Mouse (Mus musculus): Measurements from ENCODE around the gene Olfr1262. TPM values are rescaled to one million over a fixed set of nuclear protein-coding genes. Genes with fewer than 3 reads are reported as not detected.

Olfr1262 gene
- not detected in 2 replicates for total RNA-seq (2014; rRNA removed)
- not detected in 2 replicates for polyA plus RNA-seq (2015; fragmentation: Nextera tagmentation; extraction: Ambion mirVana)

GRCm38 (mm10) chr2:89999845-90000244 lies at the start of gene Olfr1262:
TSS of gene Olfr1262 (plus strand) at chr2:90000145.
- TF ChIP-seq CTCF (IDR thresholded peaks at IDR 0.05; ENCODE audit: low read depth): no peak

GRCm38 (mm10) chr2:89974184-89974583 lies 25.8 kb upstream of the Olfr1262 start, which contains the start of gene Olfr1260:
TSS of gene Olfr1260 (plus strand) at chr2:89974340.
- no peaks in the 10 kb centered on the region for H3K36me3 ChIP-seq (ENCODE audit: insufficient read depth, low read length)
- no peak for ATAC-seq
- DNase-seq (ENCODE audit: low spot score): peak; percentile 13
- no peak for TF ChIP-seq CTCF (IDR thresholded peaks at IDR 0.05; ENCODE audit: low read depth)
- no peak within 1 kb of the TSS for H3K4me2 ChIP-seq (ENCODE audit: low read depth, low read length)
- no peak within 1 kb of the TSS for H3K9ac ChIP-seq (replicated peaks; ENCODE audit: low read length)
- no peak within 1 kb of the TSS for H3K4me3 ChIP-seq (ENCODE audit: low read length)
- no peak within 1 kb of the TSS for H3K27ac ChIP-seq
- no peaks in the 10 kb centered on the region for H3K27me3 ChIP-seq (ENCODE audit: insufficient read depth, low read length)
- WGBS: 45% methylated on average over 2 of the region's 2 CpGs
- H3K9me3 ChIP-seq (ENCODE audit: low read length): no peaks in the 10 kb centered on the region
- no peaks in the 10 kb centered on the region for H3K4me1 ChIP-seq (ENCODE audit: insufficient read depth, low read length)

More at GRCm38 (mm10) chr2:89999845-90000244, at the start of gene Olfr1262:
- Histone ChIP-seq H3K27ac (no peak within 1 kb of the TSS), H3K4me3 (ENCODE audit: low read length) (no peak within 1 kb of the TSS), H3K4me1 (ENCODE audit: insufficient read depth, low read length) (no peaks in the 10 kb centered on the region), H3K27me3 (ENCODE audit: insufficient read depth, low read length) (no peaks in the 10 kb centered on the region), H3K36me3 (ENCODE audit: insufficient read depth, low read length) (no peaks in the 10 kb centered on the region), H3K9ac (replicated peaks; ENCODE audit: low read length) (no peak within 1 kb of the TSS), H3K9me3 (ENCODE audit: low read length) (no peaks in the 10 kb centered on the region), H3K4me2 (ENCODE audit: low read depth, low read length) (no peak within 1 kb of the TSS)
- ATAC-seq: no peak
- no peak for DNase-seq (ENCODE audit: low spot score)

- 83% methylated on average over 2 of the region's 2 CpGs for WGBS
These were observed 22.2 kb upstream of the Olfr1262 start for GRCm38 (mm10) chr2:89977709-89978108.

GRCm38 (mm10) chr2:89990921-89991320 lies 9.0 kb upstream of the Olfr1262 start, which contains the start of gene Olfr1261:
TSS of gene Olfr1261 (plus strand) at chr2:89991221.
- Histone ChIP-seq H3K4me1 (ENCODE audit: insufficient read depth, low read length) (no peaks in the 10 kb centered on the region), H3K27ac (no peak within 1 kb of the TSS), H3K4me2 (ENCODE audit: low read depth, low read length) (no peak within 1 kb of the TSS), H3K4me3 (ENCODE audit: low read length) (no peak within 1 kb of the TSS), H3K27me3 (ENCODE audit: insufficient read depth, low read length) (no peaks in the 10 kb centered on the region), H3K9me3 (ENCODE audit: low read length) (no peaks in the 10 kb centered on the region), H3K36me3 (ENCODE audit: insufficient read depth, low read length) (no peaks in the 10 kb centered on the region), H3K9ac (replicated peaks; ENCODE audit: low read length) (no peak within 1 kb of the TSS)
- TF ChIP-seq CTCF (IDR thresholded peaks at IDR 0.05; ENCODE audit: low read depth): no peak
- DNase-seq (ENCODE audit: low spot score) (no peak), ATAC-seq (no peak)

More at GRCm38 (mm10) chr2:89977709-89978108, 22.2 kb upstream of the Olfr1262 start:
- no peak overlapping the region for H3K4me3 ChIP-seq (ENCODE audit: low read length)
- H3K9me3 ChIP-seq (ENCODE audit: low read length): no peaks in the 10 kb centered on the region
- H3K9ac ChIP-seq (replicated peaks; ENCODE audit: low read length): no peak overlapping the region
- no peak for TF ChIP-seq CTCF (IDR thresholded peaks at IDR 0.05; ENCODE audit: low read depth)
- ATAC-seq (no peak), DNase-seq (ENCODE audit: low spot score) (no peak)
- no peak overlapping the region for H3K27ac ChIP-seq
- H3K27me3 ChIP-seq (ENCODE audit: insufficient read depth, low read length): no peaks in the 10 kb centered on the region
- no peak overlapping the region for H3K4me2 ChIP-seq (ENCODE audit: low read depth, low read length)
- H3K36me3 ChIP-seq (ENCODE audit: insufficient read depth, low read length): no peaks in the 10 kb centered on the region
- H3K4me1 ChIP-seq (ENCODE audit: insufficient read depth, low read length): no peaks in the 10 kb centered on the region

- Histone ChIP-seq H3K36me3 (ENCODE audit: insufficient read depth, low read length) (no peaks in the 10 kb centered on the region), H3K27me3 (ENCODE audit: insufficient read depth, low read length) (no peaks in the 10 kb centered on the region), H3K9me3 (ENCODE audit: low read length) (no peaks in the 10 kb centered on the region), H3K4me3 (ENCODE audit: low read length) (no peak within 1 kb of the TSS), H3K27ac (no peak within 1 kb of the TSS), H3K4me1 (ENCODE audit: insufficient read depth, low read length) (no peaks in the 10 kb centered on the region), H3K4me2 (ENCODE audit: low read depth, low read length) (no peak within 1 kb of the TSS), H3K9ac (replicated peaks; ENCODE audit: low read length) (no peak within 1 kb of the TSS)
- ATAC-seq (no peak), DNase-seq (ENCODE audit: low spot score) (no peak)
- 81% methylated on average over 2 of the region's 2 CpGs for WGBS
- no peak for TF ChIP-seq CTCF (IDR thresholded peaks at IDR 0.05; ENCODE audit: low read depth)
These were observed 11.9 kb downstream of the Olfr1262 start, which contains the start of gene Olfr1263 for GRCm38 (mm10) chr2:90011831-90012230. TSS of gene Olfr1263 (plus strand) at chr2:90012131.

GRCm38 (mm10) chr2:90025477-90025876 lies 25.5 kb downstream of the Olfr1262 start, which contains the start of gene Olfr1264:
TSS of gene Olfr1264 (minus strand) at chr2:90025577.
- no peak within 1 kb of the TSS for H3K4me2 ChIP-seq (ENCODE audit: low read depth, low read length)
- H3K27me3 ChIP-seq (ENCODE audit: insufficient read depth, low read length): no peaks in the 10 kb centered on the region
- H3K27ac ChIP-seq: no peak within 1 kb of the TSS
- no peaks in the 10 kb centered on the region for H3K4me1 ChIP-seq (ENCODE audit: insufficient read depth, low read length)
- H3K36me3 ChIP-seq (ENCODE audit: insufficient read depth, low read length): no peaks in the 10 kb centered on the region
- no peaks in the 10 kb centered on the region for H3K9me3 ChIP-seq (ENCODE audit: low read length)
- no peak within 1 kb of the TSS for H3K9ac ChIP-seq (replicated peaks; ENCODE audit: low read length)
- no peak within 1 kb of the TSS for H3K4me3 ChIP-seq (ENCODE audit: low read length)
- 79% methylated on average over 2 of the region's 2 CpGs for WGBS
- TF ChIP-seq CTCF (IDR thresholded peaks at IDR 0.05; ENCODE audit: low read depth): no peak
- no peak for DNase-seq (ENCODE audit: low spot score)
- ATAC-seq: no peak

GRCm38 (mm10) chr2:90035037-90035436 lies 35.1 kb downstream of the Olfr1262 start, which contains the start of gene Olfr1265:
TSS of gene Olfr1265 (plus strand) at chr2:90035337.
- Histone ChIP-seq H3K27me3 (ENCODE audit: insufficient read depth, low read length) (no peaks in the 10 kb centered on the region), H3K9ac (replicated peaks; ENCODE audit: low read length) (no peak within 1 kb of the TSS), H3K36me3 (ENCODE audit: insufficient read depth, low read length) (no peaks in the 10 kb centered on the region), H3K27ac (no peak within 1 kb of the TSS), H3K9me3 (ENCODE audit: low read length) (no peaks in the 10 kb centered on the region), H3K4me3 (ENCODE audit: low read length) (no peak within 1 kb of the TSS), H3K4me1 (ENCODE audit: insufficient read depth, low read length) (no peaks in the 10 kb centered on the region), H3K4me2 (ENCODE audit: low read depth, low read length) (no peak within 1 kb of the TSS)
- no peak for ATAC-seq
- no peak for TF ChIP-seq CTCF (IDR thresholded peaks at IDR 0.05; ENCODE audit: low read depth)
- no peak for DNase-seq (ENCODE audit: low spot score)

Other genes with a start within 250 kb of the Olfr1262 start
- not detected in 2 replicates for gene Olfr1253, start 243.1 kb upstream of the Olfr1262 start, total RNA-seq (2014; rRNA removed)
- not detected in 2 replicates for gene Olfr1253, start 243.1 kb upstream of the Olfr1262 start, polyA plus RNA-seq (2015; fragmentation: Nextera tagmentation; extraction: Ambion mirVana)
- not detected in 2 replicates for gene Olfr1254, start 206.5 kb upstream of the Olfr1262 start, total RNA-seq (2014; rRNA removed)
- not detected in 2 replicates for gene Olfr1254, start 206.5 kb upstream of the Olfr1262 start, polyA plus RNA-seq (2015; fragmentation: Nextera tagmentation; extraction: Ambion mirVana)
- not detected in 2 replicates for gene Olfr1255, start 188.1 kb upstream of the Olfr1262 start, total RNA-seq (2014; rRNA removed)
- not detected in 2 replicates for gene Olfr1255, start 188.1 kb upstream of the Olfr1262 start, polyA plus RNA-seq (2015; fragmentation: Nextera tagmentation; extraction: Ambion mirVana)
- 0.05 TPM in 1 of 2 replicates, not detected in the other for gene Olfr1256, start 158.6 kb upstream of the Olfr1262 start, total RNA-seq (2014; rRNA removed)
- not detected in 2 replicates for gene Olfr1256, start 158.6 kb upstream of the Olfr1262 start, polyA plus RNA-seq (2015; fragmentation: Nextera tagmentation; extraction: Ambion mirVana)
- gene Olfr48, start 151.9 kb upstream of the Olfr1262 start, total RNA-seq (2014; rRNA removed): 0.37 TPM in 1 of 2 replicates, not detected in the other
- gene Olfr48, start 151.9 kb upstream of the Olfr1262 start, polyA plus RNA-seq (2015; fragmentation: Nextera tagmentation; extraction: Ambion mirVana): 0.15 and 0.30 TPM in 2 replicates
- gene Olfr1257, start 121.7 kb upstream of the Olfr1262 start, total RNA-seq (2014; rRNA removed): not detected in 2 replicates
- not detected in 2 replicates for gene Olfr1257, start 121.7 kb upstream of the Olfr1262 start, polyA plus RNA-seq (2015; fragmentation: Nextera tagmentation; extraction: Ambion mirVana)
- gene Olfr1258, start 72.8 kb upstream of the Olfr1262 start, total RNA-seq (2014; rRNA removed): not detected in 2 replicates
- gene Olfr1258, start 72.8 kb upstream of the Olfr1262 start, polyA plus RNA-seq (2015; fragmentation: Nextera tagmentation; extraction: Ambion mirVana): not detected in 2 replicates
- gene Olfr1259, start 51.5 kb upstream of the Olfr1262 start, total RNA-seq (2014; rRNA removed): not detected in 2 replicates
- gene Olfr1259, start 51.5 kb upstream of the Olfr1262 start, polyA plus RNA-seq (2015; fragmentation: Nextera tagmentation; extraction: Ambion mirVana): not detected in 2 replicates
- gene Olfr1260, start 25.8 kb upstream of the Olfr1262 start, total RNA-seq (2014; rRNA removed): not detected in 2 replicates
- not detected in 2 replicates for gene Olfr1260, start 25.8 kb upstream of the Olfr1262 start, polyA plus RNA-seq (2015; fragmentation: Nextera tagmentation; extraction: Ambion mirVana)
- not detected in 2 replicates for gene Olfr1261, start 8.9 kb upstream of the Olfr1262 start, total RNA-seq (2014; rRNA removed)
- gene Olfr1261, start 8.9 kb upstream of the Olfr1262 start, polyA plus RNA-seq (2015; fragmentation: Nextera tagmentation; extraction: Ambion mirVana): not detected in 2 replicates
- gene Olfr1263, start 12.0 kb downstream of the Olfr1262 start, total RNA-seq (2014; rRNA removed): not detected in 2 replicates
- not detected in 2 replicates for gene Olfr1263, start 12.0 kb downstream of the Olfr1262 start, polyA plus RNA-seq (2015; fragmentation: Nextera tagmentation; extraction: Ambion mirVana)
- gene Olfr1264, start 25.4 kb downstream of the Olfr1262 start, total RNA-seq (2014; rRNA removed): not detected in 2 replicates
- not detected in 2 replicates for gene Olfr1264, start 25.4 kb downstream of the Olfr1262 start, polyA plus RNA-seq (2015; fragmentation: Nextera tagmentation; extraction: Ambion mirVana)
- gene Olfr1265, start 35.2 kb downstream of the Olfr1262 start, total RNA-seq (2014; rRNA removed): not detected in 2 replicates
- not detected in 2 replicates for gene Olfr1265, start 35.2 kb downstream of the Olfr1262 start, polyA plus RNA-seq (2015; fragmentation: Nextera tagmentation; extraction: Ambion mirVana)
- gene Olfr140, start 63.4 kb downstream of the Olfr1262 start, total RNA-seq (2014; rRNA removed): not detected in 2 replicates
- not detected in 2 replicates for gene Olfr140, start 63.4 kb downstream of the Olfr1262 start, polyA plus RNA-seq (2015; fragmentation: Nextera tagmentation; extraction: Ambion mirVana)
- gene Olfr1269, start 121.3 kb downstream of the Olfr1262 start, total RNA-seq (2014; rRNA removed): not detected in 2 replicates
- not detected in 2 replicates for gene Olfr1269, start 121.3 kb downstream of the Olfr1262 start, polyA plus RNA-seq (2015; fragmentation: Nextera tagmentation; extraction: Ambion mirVana)
- gene Olfr32, start 142.2 kb downstream of the Olfr1262 start, total RNA-seq (2014; rRNA removed): not detected in 2 replicates
- not detected in 2 replicates for gene Olfr32, start 142.2 kb downstream of the Olfr1262 start, polyA plus RNA-seq (2015; fragmentation: Nextera tagmentation; extraction: Ambion mirVana)
- not detected in 2 replicates for gene Olfr1270, start 152.9 kb downstream of the Olfr1262 start, total RNA-seq (2014; rRNA removed)
- gene Olfr1270, start 152.9 kb downstream of the Olfr1262 start, polyA plus RNA-seq (2015; fragmentation: Nextera tagmentation; extraction: Ambion mirVana): not detected in 2 replicates
- not detected in 2 replicates for gene Olfr1506, start 224.3 kb downstream of the Olfr1262 start, total RNA-seq (2014; rRNA removed)
- gene Olfr1506, start 224.3 kb downstream of the Olfr1262 start, polyA plus RNA-seq (2015; fragmentation: Nextera tagmentation; extraction: Ambion mirVana): not detected in 2 replicates

Measured in hindbrain, postnatal 0 days (tissue).